Mouse (Mus musculus) intestine, embryonic 14.5 days (tissue): ENCODE data around the gene Fhad1. TPM values are rescaled to one million over a fixed set of nuclear protein-coding genes. Genes with fewer than 3 reads are reported as not detected.

Experiments used
- ATAC-seq: fragments of 200-750 bp; cut with Nextera tagmentation; replicated peaks from 2 replicates; pipeline ENCODE4 v1.8.0; 2017; ENCODE audit warnings: low read depth, moderate number of reproducible peaks, moderate TSS enrichment, moderate library complexity; ENCODE audit not compliant: low FRiP score, low TSS enrichment
- DNase-seq: peaks from one replicate; pipeline ENCODE4 v3.0.0-alpha.2; 2018; ENCODE audit warnings: low spot score
- H3K27ac ChIP-seq: fragments of 300-500 bp; sonication (generic); 2 replicates; pipeline ENCODE4 v1.5.1; 2014; ENCODE audit warnings: low read depth, mild to moderate bottlenecking, control low read depth
- H3K27me3 ChIP-seq: fragments of 300-500 bp; sonication (generic); replicated peaks from 2 replicates; pipeline ENCODE4 v1.6.1; 2014; ENCODE audit warnings: low read length, control low read depth; ENCODE audit not compliant: control insufficient read depth, insufficient read depth
- H3K36me3 ChIP-seq: fragments of 300-500 bp; sonication (generic); 2 replicates; pipeline ENCODE4 v1.6.1; 2014; ENCODE audit warnings: low read length, control low read depth; ENCODE audit not compliant: control insufficient read depth, insufficient read depth
- H3K4me1 ChIP-seq: fragments of 300-500 bp; sonication (generic); replicated peaks from 2 replicates; pipeline ENCODE4 v1.6.1; 2014; ENCODE audit warnings: low read length, control low read depth, mixed read lengths; ENCODE audit not compliant: control insufficient read depth, insufficient read depth
- H3K4me2 ChIP-seq: fragments of 300-500 bp; sonication (generic); 2 replicates; pipeline ENCODE4 v1.6.1; 2014; ENCODE audit warnings: low read length
- H3K4me3 ChIP-seq: fragments of 300-500 bp; sonication (generic); 2 replicates; pipeline ENCODE4 v1.5.1; 2014; ENCODE audit warnings: low read depth, low read length, control low read depth, mixed read lengths
- H3K9ac ChIP-seq: fragments of 300-500 bp; sonication (generic); 2 replicates; pipeline ENCODE4 v1.6.1; 2014; ENCODE audit warnings: mild to moderate bottlenecking, low read length
- H3K9me3 ChIP-seq: fragments of 300-500 bp; sonication (generic); 2 replicates; pipeline ENCODE4 v1.6.1; 2016; ENCODE audit warnings: low read length, control low read depth; ENCODE audit not compliant: control insufficient read depth
- WGBS: fragments of 180-500 bp; shearing (Covaris S2); extraction: QIAGEN DNeasy Blood & Tissue Kit; methylation state at CpG from one replicate; pipeline ENCODE4 v1.1.7; 2014; 5-methylcytosine and 5-hydroxymethylcytosine counted together
- polyA plus RNA-seq: library from polyadenylated mRNA; unstranded; fragments of >200 nt; fragmentation: Nextera tagmentation; extraction: Ambion mirVana; gene quantifications from 2 replicates; pipeline ENCODE4 v1.2.1, GENCODE M21; 2014

Gene Fhad1
- polyA plus RNA-seq, 1 experiment from 2014 or later = 1.8 TPM

DNA sequence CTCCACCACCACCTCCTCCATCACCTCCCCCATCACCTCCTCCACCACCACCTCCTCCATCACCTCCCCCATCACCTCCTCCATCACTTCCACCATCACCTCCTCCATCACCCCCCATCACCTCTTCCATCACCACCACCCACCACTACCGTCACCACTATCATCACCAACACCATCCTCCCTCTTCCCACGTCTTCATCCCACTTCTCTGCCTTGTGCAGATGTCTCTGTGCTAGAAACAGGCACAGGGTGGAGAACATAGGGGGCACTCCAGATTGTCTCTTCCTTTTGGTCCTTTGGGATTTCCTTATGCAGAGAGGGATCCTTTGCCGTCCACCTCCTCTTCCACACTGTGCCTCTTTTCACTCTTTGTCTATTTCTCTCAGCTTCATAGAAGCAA lies 66.1 kb downstream of the Fhad1 start:
- no peak overlapping the region for H3K9ac ChIP-seq
- ATAC-seq = no peak

DNA sequence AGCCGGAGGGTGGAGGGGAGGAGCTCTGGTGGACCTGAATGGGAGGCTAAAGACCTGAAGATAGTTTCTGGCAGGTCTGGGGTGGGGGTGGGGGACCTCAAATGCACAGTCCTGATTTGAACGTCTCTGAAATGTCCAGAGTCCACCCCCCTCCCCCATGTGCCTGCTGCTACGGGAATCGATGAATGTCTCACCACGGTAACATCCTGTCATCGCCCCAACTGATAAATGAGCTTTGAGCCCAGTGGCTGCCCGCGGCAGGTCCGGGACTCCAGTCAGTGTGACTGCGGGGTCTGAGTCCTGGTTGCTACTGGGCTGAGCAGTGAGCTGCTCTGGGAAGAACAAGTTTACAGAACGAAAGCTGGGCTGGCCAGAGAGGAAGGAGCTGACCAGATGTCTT lies 72.5 kb downstream of the Fhad1 start:
- H3K9me3 ChIP-seq = no peaks in the 10 kb centered on the region
- peak overlapping the region; percentile 33 for H3K4me2 ChIP-seq
- DNase-seq (no peak), ATAC-seq (no peak; the same call in 1 of the 2 replicates)
- peaks cover 9% of the 10 kb centered on the region for H3K4me1 ChIP-seq
- no peak overlapping the region for H3K9ac ChIP-seq
- H3K36me3 ChIP-seq = no peaks in the 10 kb centered on the region
- H3K27me3 ChIP-seq = no peaks in the 10 kb centered on the region
- H3K4me3 ChIP-seq = no peak overlapping the region
- WGBS = 17% methylated on average over 11 of the region's 11 CpGs
- no peak overlapping the region for H3K27ac ChIP-seq

More for the DNA sequence above, 66.1 kb downstream of the Fhad1 start:
- H3K9me3 ChIP-seq = no peaks in the 10 kb centered on the region
- no peaks in the 10 kb centered on the region for H3K36me3 ChIP-seq
- H3K27ac ChIP-seq = no peak overlapping the region
- peaks cover 7% of the 10 kb centered on the region; the same call in 1 of the 2 replicates for H3K4me1 ChIP-seq
- H3K27me3 ChIP-seq = no peaks in the 10 kb centered on the region
- no peak overlapping the region for H3K4me2 ChIP-seq
- no peak for DNase-seq
- WGBS = 92% methylated on average over 3 of the region's 3 CpGs
- no peak overlapping the region for H3K4me3 ChIP-seq

DNA sequence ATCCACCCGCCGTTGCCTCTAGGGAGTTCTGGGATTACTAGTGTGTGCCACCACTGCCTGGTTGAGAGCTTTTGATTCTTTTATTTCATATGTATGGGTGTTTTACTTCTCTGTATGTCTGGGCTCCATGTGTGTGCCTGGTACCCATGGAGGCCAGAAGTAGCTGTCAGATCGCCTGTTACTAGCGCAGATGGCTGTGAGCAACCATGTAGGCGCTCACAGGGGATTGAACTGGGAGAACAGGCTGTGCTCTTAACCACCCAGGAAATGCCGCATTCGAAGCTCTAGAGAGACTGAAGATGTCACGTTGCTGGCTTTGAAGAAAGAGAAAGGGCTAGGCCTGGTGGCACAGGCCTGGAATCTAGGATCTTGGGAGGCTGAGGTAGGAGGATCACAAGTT lies 73.6 kb downstream of the Fhad1 start:
- H3K9me3 ChIP-seq = no peaks in the 10 kb centered on the region
- H3K4me2 ChIP-seq = no peak overlapping the region
- H3K27me3 ChIP-seq = no peaks in the 10 kb centered on the region
- no peak overlapping the region for H3K9ac ChIP-seq
- 88% methylated on average over 8 of the region's 8 CpGs for WGBS
- peaks cover 9% of the 10 kb centered on the region for H3K4me1 ChIP-seq
- H3K27ac ChIP-seq = no peak overlapping the region
- DNase-seq = no peak
- no peak overlapping the region for H3K4me3 ChIP-seq
- no peaks in the 10 kb centered on the region for H3K36me3 ChIP-seq
- no peak for ATAC-seq

DNA sequence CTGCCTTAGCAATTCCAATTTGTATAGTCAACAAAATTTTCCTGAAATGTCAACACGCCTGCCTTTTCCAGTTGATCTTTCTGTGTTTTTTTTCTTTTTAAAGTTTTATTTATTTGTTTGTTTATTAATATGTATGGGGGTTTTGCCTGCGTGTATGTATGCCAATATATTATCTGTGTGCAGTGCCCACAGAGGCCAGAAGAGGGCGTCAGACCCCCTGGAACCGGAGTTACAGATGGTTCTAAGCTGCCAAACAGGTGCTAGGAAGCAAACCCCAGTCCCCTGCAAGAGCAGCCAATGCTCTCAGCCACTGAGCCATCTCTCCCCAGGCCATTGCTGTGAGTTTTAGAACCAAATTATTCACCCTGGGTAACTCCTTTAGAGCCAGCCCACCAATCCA lies 76.3 kb downstream of the Fhad1 start:
- DNase-seq (no peak), ATAC-seq (no peak)
- Histone ChIP-seq H3K9me3 (no peaks in the 10 kb centered on the region), H3K36me3 (no peaks in the 10 kb centered on the region), H3K4me3 (no peak overlapping the region), H3K4me1 (peaks cover 9% of the 10 kb centered on the region), H3K4me2 (no peak overlapping the region), H3K27ac (no peak overlapping the region), H3K27me3 (no peaks in the 10 kb centered on the region), H3K9ac (no peak overlapping the region)
- 79% methylated on average over 4 of the region's 4 CpGs for WGBS

DNA sequence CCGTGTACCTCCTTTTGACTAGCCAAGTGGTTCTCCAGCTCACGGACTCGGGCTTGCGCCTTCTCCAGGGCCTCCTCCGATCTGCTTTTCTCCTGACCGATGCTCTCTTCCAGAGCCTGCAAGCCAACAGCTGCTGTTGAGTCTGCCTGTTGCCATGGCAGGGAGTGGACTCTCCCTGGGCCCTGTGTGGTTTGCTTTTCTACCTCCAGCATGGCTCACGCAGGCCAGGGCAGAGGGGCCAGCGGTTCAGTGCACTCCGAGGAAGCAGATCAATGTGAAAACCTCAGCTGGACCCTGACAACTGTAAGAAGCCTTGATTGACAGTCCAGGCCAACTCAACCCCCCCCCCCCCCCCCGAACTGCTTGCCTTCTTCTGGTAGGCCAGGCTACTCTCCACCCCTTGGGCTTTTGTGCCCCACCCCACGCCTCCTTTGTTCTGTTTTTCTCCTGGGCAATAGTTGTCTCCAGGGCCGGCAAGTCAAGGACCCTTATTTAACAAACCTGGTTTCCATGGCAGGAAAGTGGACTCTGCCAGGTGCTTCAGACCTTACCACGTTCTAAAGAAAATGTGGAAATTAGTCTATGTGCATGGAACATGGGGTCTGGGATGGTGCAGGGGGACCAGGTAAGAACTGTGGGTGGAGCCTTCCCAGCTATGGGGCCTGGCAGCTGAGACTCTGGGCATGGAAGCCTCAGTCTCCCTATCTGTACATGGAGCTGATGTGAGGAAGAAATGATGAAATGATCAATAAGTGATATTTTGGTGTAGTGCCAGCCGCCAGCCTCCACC lies 81.9 kb downstream of the Fhad1 start:
- ATAC-seq (no peak), DNase-seq (no peak)
- no peaks in the 10 kb centered on the region for H3K4me1 ChIP-seq

DNA sequence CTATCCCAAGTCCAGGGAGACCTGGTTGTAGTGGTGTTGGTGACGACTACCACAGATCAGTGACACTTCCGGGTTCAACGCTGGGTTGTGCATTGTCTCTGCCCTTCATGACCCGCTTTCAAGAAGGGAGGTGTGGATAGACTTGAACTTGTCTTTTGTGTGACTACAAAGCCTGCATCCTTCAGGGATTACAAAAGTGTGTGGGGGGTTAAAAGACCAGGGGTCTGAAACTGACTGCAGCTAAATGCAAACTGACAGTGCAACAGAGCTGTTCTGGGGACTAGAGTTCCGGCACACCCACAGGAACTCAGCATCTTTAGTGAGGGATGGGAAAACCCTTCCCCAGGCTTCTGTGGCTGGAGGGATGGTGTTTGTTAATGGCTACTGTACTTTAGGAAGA lies 83.4 kb downstream of the Fhad1 start:
- Histone ChIP-seq H3K9ac (no peak overlapping the region), H3K4me2 (no peak overlapping the region), H3K27ac (no peak overlapping the region), H3K4me1 (no peaks in the 10 kb centered on the region), H3K27me3 (no peaks in the 10 kb centered on the region), H3K9me3 (no peaks in the 10 kb centered on the region), H3K36me3 (no peaks in the 10 kb centered on the region), H3K4me3 (no peak overlapping the region)
- DNase-seq = no peak
- ATAC-seq = no peak
- 92% methylated on average over 5 of the region's 5 CpGs for WGBS

More for the DNA sequence above, 81.9 kb downstream of the Fhad1 start:
- no peaks in the 10 kb centered on the region for H3K36me3 ChIP-seq
- WGBS = 56% methylated on average over 14 of the region's 14 CpGs
- no peaks in the 10 kb centered on the region for H3K27me3 ChIP-seq
- no peak overlapping the region for H3K4me3 ChIP-seq
- H3K9ac ChIP-seq = no peak overlapping the region
- H3K4me2 ChIP-seq = no peak overlapping the region
- H3K27ac ChIP-seq = no peak overlapping the region
- no peaks in the 10 kb centered on the region for H3K9me3 ChIP-seq

DNA sequence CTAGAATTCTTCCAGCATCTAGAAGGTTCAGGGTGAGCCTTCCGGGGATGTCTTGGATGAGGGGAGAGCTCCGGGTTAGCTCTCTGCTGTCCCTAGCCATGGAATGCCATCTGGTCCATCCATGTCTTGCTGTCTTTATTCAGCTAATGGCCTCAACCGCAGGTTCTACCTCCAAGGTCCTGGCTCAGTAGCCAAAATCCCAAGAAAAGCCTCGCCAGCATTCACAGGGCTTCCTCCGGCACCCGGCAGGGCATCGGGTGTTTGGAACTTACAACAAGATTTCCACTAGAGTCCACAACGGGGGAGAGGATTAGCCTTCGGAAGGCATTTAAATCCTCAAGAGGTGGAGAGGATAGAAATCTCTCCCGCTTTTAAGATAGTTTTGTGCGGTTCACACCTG lies 84.9 kb downstream of the Fhad1 start:
- Histone ChIP-seq H3K4me3 (no peak overlapping the region), H3K9me3 (no peaks in the 10 kb centered on the region), H3K27me3 (no peaks in the 10 kb centered on the region), H3K4me1 (no peaks in the 10 kb centered on the region; the same call in 1 of the 2 replicates), H3K9ac (no peak overlapping the region), H3K4me2 (no peak overlapping the region), H3K36me3 (no peaks in the 10 kb centered on the region), H3K27ac (no peak overlapping the region)
- WGBS = 85% methylated on average over 11 of the region's 11 CpGs
- DNase-seq = no peak
- ATAC-seq = no peak

DNA sequence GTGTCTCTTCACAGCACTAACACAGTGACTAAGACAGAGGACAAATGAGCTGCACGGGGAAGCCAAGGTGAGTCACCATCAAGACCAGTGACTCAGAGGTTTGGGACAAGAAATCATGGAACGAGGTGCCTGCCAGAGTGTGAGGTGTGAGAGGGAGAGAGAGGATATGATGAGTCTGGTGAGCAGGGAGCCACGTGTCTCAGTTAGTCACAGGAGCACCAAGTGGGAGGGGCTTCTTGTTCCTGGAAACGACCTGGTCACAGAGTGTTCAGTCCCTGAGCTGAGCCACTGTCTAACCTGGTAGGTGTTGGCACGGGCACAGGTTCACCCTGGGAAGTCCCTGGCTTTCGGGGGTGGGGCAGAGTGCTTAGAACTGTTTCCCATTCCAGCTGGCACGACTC lies 86.0 kb downstream of the Fhad1 start:
- Histone ChIP-seq H3K9ac (no peak overlapping the region), H3K4me3 (no peak overlapping the region), H3K36me3 (no peaks in the 10 kb centered on the region), H3K4me2 (no peak overlapping the region), H3K27me3 (no peaks in the 10 kb centered on the region), H3K4me1 (no peaks in the 10 kb centered on the region; the same call in 1 of the 2 replicates), H3K9me3 (no peaks in the 10 kb centered on the region), H3K27ac (no peak overlapping the region)
- ATAC-seq (no peak), DNase-seq (no peak)
- WGBS = 62% methylated on average over 7 of the region's 7 CpGs

DNA sequence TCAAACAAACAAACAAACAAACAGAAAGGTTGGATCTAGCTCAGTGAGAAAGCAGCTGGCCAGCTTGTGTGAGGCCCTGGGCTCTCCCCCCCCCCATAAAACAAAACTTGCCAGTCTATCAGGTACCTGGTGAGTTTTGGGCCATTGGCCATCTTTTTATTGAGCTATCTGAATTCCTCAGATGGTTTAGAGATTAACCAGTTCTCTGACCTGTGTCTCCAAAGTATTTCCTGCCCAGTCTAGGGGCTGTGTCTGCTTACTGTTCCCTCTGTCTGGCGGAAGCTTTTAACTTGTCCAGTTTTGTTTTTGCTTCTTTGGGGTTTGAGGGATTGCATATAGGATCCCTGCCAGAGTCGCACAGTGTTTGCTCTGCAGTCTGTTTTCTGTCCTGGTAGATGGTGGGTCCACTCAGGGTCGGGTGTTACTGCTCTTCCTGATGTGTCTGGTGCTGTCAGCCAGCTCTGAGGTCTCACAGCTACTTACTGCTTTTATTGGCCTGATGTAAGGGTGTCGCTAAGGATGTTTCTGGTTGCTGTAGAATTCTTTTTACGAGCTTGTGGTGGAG lies 89.0 kb downstream of the Fhad1 start:
- Histone ChIP-seq H3K4me1 (peaks cover 13% of the 10 kb centered on the region), H3K9ac (no peak overlapping the region), H3K27ac (peak overlapping the region; percentile 62), H3K27me3 (no peaks in the 10 kb centered on the region), H3K4me3 (no peak overlapping the region), H3K36me3 (no peaks in the 10 kb centered on the region), H3K9me3 (no peaks in the 10 kb centered on the region), H3K4me2 (no peak overlapping the region)
- DNase-seq (peak; percentile 61), ATAC-seq (peak; percentile 47; the same call in 1 of the 2 replicates)
- WGBS = 10% methylated on average over 5 of the region's 5 CpGs
